Mouse (Mus musculus) frontal cortex, postnatal 36 days (tissue): ENCODE data around the gene Lef1.
A peak's percentile ranks its signal among the peaks of the same experiment; 100 is the strongest.

Source experiments
- DNase-seq, 2 experiments: peaks; one replicate each; pipeline ENCODE4 v3.0.0; 2022; ENCODE audit warnings: low spot score in 2 of 2

The Lef1 gene

DNA sequence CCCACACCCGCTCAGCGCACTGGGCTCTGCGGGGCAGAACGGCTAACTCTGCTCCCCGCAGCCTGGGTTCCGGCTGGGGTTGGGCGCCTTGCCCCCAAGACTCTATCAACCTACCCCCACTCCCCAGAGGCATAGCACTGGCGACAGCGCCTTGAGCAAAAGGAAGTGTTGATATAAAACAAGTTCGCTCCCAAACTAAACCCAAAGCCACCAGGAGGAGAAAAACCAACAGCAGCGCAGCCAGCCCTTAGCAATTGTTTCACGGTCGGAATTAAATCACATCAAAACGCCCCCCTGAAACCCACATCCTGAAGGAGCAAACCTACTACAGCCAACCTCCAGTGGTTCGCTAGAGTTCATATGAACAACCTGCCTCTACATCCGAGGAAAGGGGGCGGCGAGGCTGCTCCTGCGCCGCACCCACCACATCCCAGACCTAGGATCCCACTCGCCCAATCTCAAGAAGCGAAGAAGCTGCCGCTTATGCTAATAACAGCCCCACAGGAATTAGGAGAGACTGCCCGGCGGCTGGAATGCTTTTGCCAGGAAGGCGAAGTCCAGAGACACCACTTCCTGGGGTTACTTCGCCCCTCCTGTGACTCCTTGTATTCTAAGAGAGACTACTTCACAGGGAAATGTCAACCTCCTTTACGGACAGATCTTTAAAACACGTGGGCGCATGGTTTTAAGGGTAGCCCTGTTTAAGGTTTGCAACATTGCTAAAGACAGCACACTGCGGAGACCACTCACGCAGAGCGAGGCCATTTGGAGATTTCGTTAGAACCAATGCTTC, 2.8 kb upstream of the Lef1 start:
- peak in 1 of 2 experiments; percentile 30 for DNase-seq

- no peak for DNase-seq
Measured at GRCm38 (mm10) chr3:131108094-131108653, 2.1 kb upstream of the Lef1 start.

- peak in 1 of 2 experiments; percentile 13 for DNase-seq
Measured at GRCm38 (mm10) chr3:131109066-131109685, 1.1 kb upstream of the Lef1 start.

DNA sequence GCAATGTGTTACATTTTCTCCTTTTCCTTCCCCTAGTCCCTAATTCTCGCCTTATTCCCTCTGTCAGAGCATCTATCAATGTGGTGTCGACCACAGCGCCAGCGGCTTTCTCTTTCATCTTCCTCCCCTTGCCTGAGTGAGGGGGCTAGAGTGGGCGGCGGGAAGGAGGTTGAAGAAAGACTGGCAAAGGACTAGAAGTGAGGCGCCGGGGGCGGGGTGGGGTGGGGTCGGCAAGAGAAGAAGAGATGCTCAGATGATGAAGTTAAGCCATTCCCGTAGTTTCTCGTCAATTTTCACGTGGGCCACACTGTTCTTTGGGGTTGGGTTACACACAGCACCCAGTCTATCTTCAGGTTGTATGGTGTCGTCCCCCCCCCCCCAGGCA, 593 bp upstream of the Lef1 start:
- no peak for DNase-seq

DNA sequence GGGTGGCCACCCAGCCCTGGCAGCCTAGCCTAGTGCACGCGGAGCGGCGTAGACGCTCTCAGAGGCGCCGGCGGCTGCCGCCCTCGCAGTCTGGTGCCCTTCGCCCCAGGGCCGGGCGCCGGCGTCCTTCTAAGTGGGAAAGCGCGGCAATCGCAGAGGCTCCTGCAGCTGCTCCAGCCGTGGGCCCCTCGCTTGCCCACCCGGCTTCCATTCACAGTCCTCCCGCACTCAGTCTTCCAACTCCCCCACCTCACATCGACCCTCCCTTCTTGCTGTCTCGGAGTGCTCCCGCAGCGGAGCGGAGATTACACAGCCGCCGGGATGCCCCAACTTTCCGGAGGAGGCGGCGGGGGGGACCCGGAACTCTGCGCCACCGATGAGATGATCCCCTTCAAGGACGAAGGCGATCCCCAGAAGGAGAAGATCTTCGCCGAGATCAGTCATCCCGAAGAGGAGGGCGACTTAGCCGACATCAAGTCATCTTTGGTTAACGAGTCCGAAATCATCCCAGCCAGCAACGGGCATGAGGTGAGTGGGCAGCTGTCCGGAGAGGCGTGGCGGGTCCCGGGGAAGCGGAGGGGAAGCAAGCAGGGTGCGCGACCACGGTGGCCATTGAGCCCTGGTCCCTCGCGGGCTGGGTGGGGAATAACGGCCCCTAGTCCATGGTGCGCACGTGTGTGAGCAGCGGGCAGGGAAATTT, 1.0 kb downstream of the Lef1 start:
- peak in 1 of 2 experiments; percentile 21 for DNase-seq

DNA sequence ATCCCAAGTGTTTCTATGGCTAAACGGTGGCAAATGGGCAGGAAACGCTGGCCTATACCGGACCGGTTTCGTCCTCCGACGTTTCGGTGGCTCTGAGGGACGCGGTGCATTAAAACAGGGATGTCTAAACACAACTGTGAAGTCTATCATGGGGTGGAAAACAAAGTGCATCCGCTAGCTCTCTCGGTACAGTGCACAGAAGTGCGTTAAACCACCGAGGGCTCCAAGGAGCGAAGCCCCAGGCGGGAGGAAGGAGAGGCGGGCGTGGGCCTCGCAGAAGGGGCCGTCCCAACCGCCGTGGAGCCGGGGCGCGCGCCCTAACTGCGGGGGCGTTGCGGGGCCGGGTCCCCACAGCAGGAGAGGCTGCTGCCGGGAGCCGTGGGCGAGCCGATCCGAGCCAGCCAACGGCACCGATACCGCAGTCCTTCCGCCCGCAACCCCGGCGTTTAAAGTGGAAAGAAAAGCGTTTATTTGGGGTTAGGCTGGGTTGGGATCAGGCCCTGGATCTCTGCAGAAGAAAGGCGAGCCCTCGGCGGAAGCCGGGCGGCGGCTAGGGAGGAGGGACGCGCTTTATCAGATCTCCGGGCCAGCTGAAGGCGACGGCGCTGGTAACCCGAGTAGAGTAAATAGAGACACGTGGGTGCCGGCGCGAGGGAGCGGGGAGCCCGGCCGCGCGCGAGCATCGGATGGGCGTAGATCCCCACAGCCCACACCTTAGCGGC, 1.7 kb downstream of the Lef1 start:
- DNase-seq, result no peak

- no peak for DNase-seq
Measured at GRCm38 (mm10) chr3:131112573-131112955, 2.3 kb downstream of the Lef1 start.

- DNase-seq, result no peak
Measured at GRCm38 (mm10) chr3:131113029-131113428, 2.8 kb downstream of the Lef1 start.

- no peak for DNase-seq
Measured at GRCm38 (mm10) chr3:131116116-131116515, 5.8 kb downstream of the Lef1 start.

GRCm38 (mm10) chr3:131117352-131117751, 7.1 kb downstream of the Lef1 start:
- DNase-seq, result no peak

- no peak for DNase-seq
Measured at GRCm38 (mm10) chr3:131117883-131118282, 7.6 kb downstream of the Lef1 start.

GRCm38 (mm10) chr3:131119435-131119834, 9.2 kb downstream of the Lef1 start:
- no peak for DNase-seq

- no peak for DNase-seq
Measured at GRCm38 (mm10) chr3:131123501-131123900, 13.2 kb downstream of the Lef1 start.

GRCm38 (mm10) chr3:131125873-131126272, 15.6 kb downstream of the Lef1 start:
- no peak for DNase-seq

- no peak for DNase-seq
Measured at GRCm38 (mm10) chr3:131126438-131126837, 16.2 kb downstream of the Lef1 start.

GRCm38 (mm10) chr3:131134003-131134402, 23.7 kb downstream of the Lef1 start:
- no peak for DNase-seq

DNA sequence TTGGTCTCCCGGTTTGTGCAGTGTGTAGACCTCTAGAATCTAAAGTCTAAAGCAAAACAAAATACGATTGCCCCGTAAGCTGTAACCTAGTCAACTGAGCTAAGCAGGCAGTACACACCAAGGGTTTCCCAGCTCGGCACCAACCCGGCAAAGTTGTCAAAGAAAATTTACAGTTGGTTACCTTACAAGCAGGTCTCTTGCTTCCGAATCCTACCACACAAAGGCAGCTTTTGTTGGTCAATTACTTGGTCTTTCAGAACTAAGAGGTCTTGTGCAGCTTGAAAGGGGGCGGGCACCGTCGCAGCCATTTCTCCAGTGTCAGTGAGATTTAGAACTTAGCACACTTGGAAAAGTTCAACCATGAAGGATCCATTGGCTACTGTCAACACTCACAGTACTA, 25.2 kb downstream of the Lef1 start:
- no peak for DNase-seq

GRCm38 (mm10) chr3:131136455-131136854, 26.2 kb downstream of the Lef1 start:
- DNase-seq, result no peak

- no peak for DNase-seq
Measured at GRCm38 (mm10) chr3:131137119-131137781, 27.0 kb downstream of the Lef1 start.

DNA sequence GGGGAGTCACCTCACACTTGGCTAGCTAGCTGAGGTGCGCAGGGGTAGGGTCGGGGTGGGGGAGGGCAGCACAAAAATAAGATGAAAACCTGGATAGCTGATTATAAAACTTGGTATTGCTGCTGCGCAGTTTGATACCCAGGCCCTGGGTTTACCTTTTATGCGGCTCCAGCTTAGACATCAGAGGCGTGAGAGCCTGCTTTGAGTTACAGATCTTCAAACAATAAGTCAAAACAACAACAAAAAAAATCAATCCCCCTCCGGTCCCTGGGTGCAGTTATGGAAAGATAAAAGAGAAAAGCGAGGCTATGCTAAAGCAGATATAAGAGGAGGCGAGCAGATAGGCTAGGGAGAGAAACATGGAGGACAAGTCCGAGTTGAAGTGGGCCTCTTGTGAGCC, 28.0 kb downstream of the Lef1 start:
- no peak for DNase-seq

DNA sequence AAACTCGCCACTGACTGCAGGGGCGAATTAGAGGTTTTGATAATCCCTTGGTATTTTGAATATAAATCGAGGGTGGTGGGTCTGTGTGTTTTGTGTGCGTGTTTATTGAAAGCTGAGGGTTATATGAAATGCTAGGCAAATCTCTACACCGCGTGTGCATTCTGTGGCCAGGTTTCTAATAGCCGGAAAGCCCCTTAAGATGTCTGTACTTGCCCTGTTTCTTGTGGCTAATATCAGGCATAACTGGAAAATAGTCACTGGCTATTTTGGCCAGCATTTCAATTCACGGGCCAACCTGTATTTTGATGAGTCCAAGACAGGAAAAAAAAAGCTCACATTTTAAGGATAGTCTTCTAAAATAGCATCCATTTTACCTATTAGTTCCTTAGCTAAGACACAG, 28.5 kb downstream of the Lef1 start:
- DNase-seq, result no peak
